Comparison of ENCODE assay signal across 29 mouse cellular contexts in the genomic region with DNA sequence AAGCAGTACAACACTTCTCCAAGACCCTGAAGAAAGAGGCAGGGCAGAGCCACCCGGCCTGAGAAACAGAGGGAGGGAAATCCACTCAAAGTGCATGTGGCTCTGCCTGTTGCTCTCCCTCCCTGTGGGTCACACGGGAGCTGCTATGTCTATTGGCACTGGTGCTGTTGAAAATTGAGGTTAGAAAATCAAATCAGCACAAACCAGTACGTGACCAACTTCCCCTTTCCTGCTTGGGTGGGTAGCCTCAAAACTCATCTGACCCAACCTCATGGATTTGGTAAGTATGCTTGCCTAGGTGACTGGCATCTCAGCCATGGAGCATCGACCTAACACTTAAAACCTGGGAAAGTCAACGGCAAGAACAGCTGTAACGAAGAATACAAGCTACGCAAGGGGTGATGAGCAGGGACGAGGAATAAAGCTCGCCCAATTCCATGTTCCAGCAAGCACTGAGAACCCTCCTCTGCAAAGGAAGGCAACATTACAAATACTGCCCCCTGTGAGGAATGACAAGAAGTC. TPM values are rescaled to one million over a fixed set of nuclear protein-coding genes. Genes with fewer than 3 reads are reported as not detected.
"Had no signal": no experiment of that assay in that cellular context is flagged by ENCODE, and none has a peak within 500 bp of the region (broad histone marks: within the 10 kb centered on the region; RNA-seq: fewer than 3 reads in every experiment).

A gene (plus strand): TSS at position 472 of the 522 bp plus-strand sequence.

- ATAC-seq: liver, embryonic 12.5 days had no signal

- H3K4me2 ChIP-seq: limb, embryonic 12.5 days; limb, embryonic 15.5 days; liver, embryonic 12.5 days; liver, embryonic 15.5 days; lung, embryonic 15.5 days had no signal

- H3K27ac ChIP-seq: limb, embryonic 12.5 days; limb, embryonic 15.5 days; liver, embryonic 12.5 days; liver, embryonic 15.5 days; lung, embryonic 15.5 days; midbrain, embryonic 10.5 days had no signal

- H3K36me3 ChIP-seq: limb, embryonic 12.5 days; limb, embryonic 15.5 days; liver, embryonic 12.5 days; liver, embryonic 15.5 days; lung, embryonic 15.5 days; midbrain, embryonic 10.5 days had no signal

- H3K4me3 ChIP-seq: limb, embryonic 12.5 days; limb, embryonic 15.5 days; liver, embryonic 12.5 days; liver, embryonic 15.5 days; lung, embryonic 15.5 days; midbrain, embryonic 10.5 days had no signal

- H3K9ac ChIP-seq: limb, embryonic 12.5 days; limb, embryonic 15.5 days; liver, embryonic 12.5 days; liver, embryonic 15.5 days; lung, embryonic 15.5 days had no signal

- DNase-seq: kidney, adult 18-20 months; kidney, adult 9 months; kidney, postnatal 14 days; kidney, postnatal 4 days; left cerebral cortex, postnatal 4 days; lung, adult 18-20 months; lung, postnatal 10 days; lung, postnatal 4 days; midbrain, embryonic 14.5 days; thymus, postnatal 25 days had no signal

- H3K4me1 ChIP-seq: limb, embryonic 12.5 days; limb, embryonic 15.5 days; liver, embryonic 12.5 days; liver, embryonic 15.5 days; lung, embryonic 15.5 days; midbrain, embryonic 10.5 days had no signal

- H3K9me3 ChIP-seq: limb, embryonic 12.5 days; limb, embryonic 15.5 days; liver, embryonic 12.5 days; liver, embryonic 15.5 days; lung, embryonic 15.5 days; midbrain, embryonic 10.5 days had no signal

RNA-seq across cellular contexts. Expression of the gene that starts here (rescaled TPM):
- total RNA-seq: layer of hippocampus, adult 18-20 months; layer of hippocampus, postnatal 14 days; left cerebral cortex, adult 8-10 months; left cerebral cortex, postnatal 14 days; left cerebral cortex, postnatal 4 days; megakaryocyte, adult 5-6 weeks; midbrain, postnatal 0 days had no signal
- polyA plus RNA-seq: kidney, embryonic 16.5 days; limb, embryonic 12.5 days; limb, embryonic 15.5 days; liver, embryonic 12.5 days; liver, embryonic 15.5 days; lung, embryonic 15.5 days; midbrain, embryonic 10.5 days; midbrain, embryonic 14.5 days; midbrain, postnatal 0 days; neural tube, embryonic 11.5 days; neural tube, embryonic 14.5 days; small intestine, adult 2 months; spleen, adult 2 months; stomach, embryonic 16.5 days; thymus, postnatal 0 days had no signal
